In the genomic region with DNA sequence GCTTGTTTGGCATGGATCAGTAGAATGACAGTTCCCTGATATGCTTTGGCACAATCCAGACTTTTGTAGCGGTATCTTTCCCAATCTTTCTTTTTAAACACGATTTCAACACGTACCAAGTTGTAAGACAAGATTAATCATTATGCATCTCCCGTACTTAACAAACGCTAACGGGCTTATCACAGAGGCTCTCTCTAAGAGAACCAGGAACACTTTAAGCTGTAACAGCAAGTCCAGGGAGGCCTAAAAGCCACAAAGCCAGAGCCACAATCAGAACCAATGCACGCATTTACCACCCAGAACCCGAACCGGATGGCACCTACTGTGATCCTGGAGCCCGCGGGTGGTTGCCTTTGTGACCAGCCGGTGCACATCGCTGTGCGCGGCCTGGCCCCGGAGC, we compare ENCODE assay signal across 8 mouse cellular contexts. TPM values are rescaled to one million over a fixed set of nuclear protein-coding genes. Genes with fewer than 3 reads are reported as not detected.
DNase-seq lines count a peak whose midpoint lies in the region; ATAC-seq and TF ChIP-seq lines count a peak whose summit lies in the region.

No protein-coding gene starts in this region.

- DNase-seq in kidney, adult 2 months: peak; percentile 40
- DNase-seq in kidney, adult 9 months: no peak
- DNase-seq in embryonic facial prominence, embryonic 10.5 days (ENCODE audit: low spot score): peak; percentile 31
- DNase-seq in thymus, postnatal 25 days: no peak
- no peak for DNase-seq in B cell, adult 2 months
- no peak for DNase-seq in spleen, postnatal 4 days (ENCODE audit: low spot score in 2 of 2)

- H3K4me2 ChIP-seq in hindbrain, embryonic 12.5 days (replicated peaks): peak overlapping the region; percentile 84
- peak overlapping the region; percentile 84 for H3K4me2 ChIP-seq in midbrain, embryonic 15.5 days

- no peaks in the 10 kb centered on the region for H3K27me3 ChIP-seq in kidney, adult 2 months (replicated peaks; ENCODE audit: control insufficient read depth, insufficient read depth, low read length)
- H3K27me3 ChIP-seq in embryonic facial prominence, embryonic 10.5 days (replicated peaks; ENCODE audit: low read depth, poor library complexity, severe bottlenecking): peaks cover 39% of the 10 kb centered on the region
- peaks cover 29% of the 10 kb centered on the region for H3K27me3 ChIP-seq in hindbrain, embryonic 12.5 days
- peaks cover 8% of the 10 kb centered on the region; the same call in 1 of the 2 replicates for H3K27me3 ChIP-seq in midbrain, embryonic 15.5 days (replicated peaks)

- TF ChIP-seq CTCF in kidney, adult 2 months (conservative IDR thresholded peaks at IDR 0.05; ENCODE audit: insufficient read depth, insufficient read length, low read depth, low read length): no peak

- H3K4me3 ChIP-seq in kidney, adult 2 months (ENCODE audit: insufficient read depth, low read depth, low read length): peak overlapping the region; percentile 69
- peak overlapping the region; percentile 62 for H3K4me3 ChIP-seq in embryonic facial prominence, embryonic 10.5 days
- H3K4me3 ChIP-seq in hindbrain, embryonic 12.5 days: peak overlapping the region; percentile 49
- peak overlapping the region; percentile 50 for H3K4me3 ChIP-seq in midbrain, embryonic 15.5 days

- peaks cover 3% of the 10 kb centered on the region; the same call in 1 of the 2 replicates for H3K4me1 ChIP-seq in kidney, adult 2 months (ENCODE audit: control insufficient read depth, insufficient read depth, low read length)
- peaks cover 6% of the 10 kb centered on the region for H3K4me1 ChIP-seq in embryonic facial prominence, embryonic 10.5 days
- H3K4me1 ChIP-seq in hindbrain, embryonic 12.5 days: peaks cover 4% of the 10 kb centered on the region
- H3K4me1 ChIP-seq in midbrain, embryonic 15.5 days: peaks cover 5% of the 10 kb centered on the region

- no peaks in the 10 kb centered on the region for H3K36me3 ChIP-seq in kidney, adult 2 months (ENCODE audit: control insufficient read depth, insufficient read depth, low read length)
- no peaks in the 10 kb centered on the region for H3K36me3 ChIP-seq in embryonic facial prominence, embryonic 10.5 days (replicated peaks)
- H3K36me3 ChIP-seq in hindbrain, embryonic 12.5 days: no peaks in the 10 kb centered on the region
- no peaks in the 10 kb centered on the region for H3K36me3 ChIP-seq in midbrain, embryonic 15.5 days (replicated peaks)

- 11% methylated on average over 16 of the region's 16 CpGs for WGBS in kidney, adult 2 months
- WGBS in embryonic facial prominence, embryonic 10.5 days: 16% methylated on average over 16 of the region's 16 CpGs
- WGBS in hindbrain, embryonic 12.5 days: 17% methylated on average over 16 of the region's 16 CpGs
- 6% methylated on average over 16 of the region's 16 CpGs for WGBS in midbrain, embryonic 15.5 days

- H3K27ac ChIP-seq in kidney, adult 2 months (ENCODE audit: insufficient read depth, low read depth, low read length): peak overlapping the region; percentile 62
- no peak overlapping the region; the same call in 1 of the 2 replicates for H3K27ac ChIP-seq in embryonic facial prominence, embryonic 10.5 days (replicated peaks)
- no peak overlapping the region for H3K27ac ChIP-seq in hindbrain, embryonic 12.5 days
- H3K27ac ChIP-seq in midbrain, embryonic 15.5 days: no peak overlapping the region

- peak overlapping the region; percentile 60 for H3K9ac ChIP-seq in hindbrain, embryonic 12.5 days
- peak overlapping the region; percentile 46 for H3K9ac ChIP-seq in midbrain, embryonic 15.5 days

- H3K9me3 ChIP-seq in embryonic facial prominence, embryonic 10.5 days: peaks cover 5% of the 10 kb centered on the region; the same call in 1 of the 2 replicates
- H3K9me3 ChIP-seq in hindbrain, embryonic 12.5 days (replicated peaks): peaks cover 1% of the 10 kb centered on the region; the same call in 1 of the 2 replicates
- H3K9me3 ChIP-seq in midbrain, embryonic 15.5 days: no peaks in the 10 kb centered on the region

- TF ChIP-seq POLR2A in kidney, adult 2 months (IDR thresholded peaks at IDR 0.05; ENCODE audit: low read depth, low read length): no peak

- no peak for ATAC-seq in hindbrain, embryonic 12.5 days (ENCODE audit: low FRiP score)
- ATAC-seq in midbrain, embryonic 15.5 days (replicated peaks): no peak

RNA-seq across cellular contexts. Expression of a gene that starts 1.2 kb away (rescaled TPM):
- polyA plus RNA-seq in kidney, adult 2 months (2012; rRNA removed): 30.7 and 37.0 TPM in 2 replicates
- 0.23 and 0.25 TPM in 2 replicates for polyA plus RNA-seq in embryonic facial prominence, embryonic 10.5 days (2016; fragmentation: Nextera tagmentation; extraction: Ambion mirVana)
- 0.34 and 0.61 TPM in 2 replicates for polyA plus RNA-seq in hindbrain, embryonic 12.5 days (2016; fragmentation: Nextera tagmentation; extraction: Ambion mirVana)
- 0.96 and 2.4 TPM in 2 replicates for polyA plus RNA-seq in midbrain, embryonic 15.5 days (2015; fragmentation: Nextera tagmentation; extraction: Ambion mirVana)

RNA-seq across cellular contexts. Expression of a gene that starts 14.4 kb away (rescaled TPM):
- polyA plus RNA-seq in kidney, adult 2 months (2012; rRNA removed): 0.35 TPM in 1 of 2 replicates, not detected in the other
- not detected in 2 replicates for polyA plus RNA-seq in embryonic facial prominence, embryonic 10.5 days (2016; fragmentation: Nextera tagmentation; extraction: Ambion mirVana)
- polyA plus RNA-seq in hindbrain, embryonic 12.5 days (2016; fragmentation: Nextera tagmentation; extraction: Ambion mirVana): not detected in 2 replicates
- polyA plus RNA-seq in midbrain, embryonic 15.5 days (2015; fragmentation: Nextera tagmentation; extraction: Ambion mirVana): not detected in 2 replicates

RNA-seq across cellular contexts. Expression of a gene that starts 15.0 kb away (rescaled TPM):
- 47.8 and 63.5 TPM in 2 replicates for polyA plus RNA-seq in kidney, adult 2 months (2012; rRNA removed)
- polyA plus RNA-seq in embryonic facial prominence, embryonic 10.5 days (2016; fragmentation: Nextera tagmentation; extraction: Ambion mirVana): 0.16 and 0.39 TPM in 2 replicates
- polyA plus RNA-seq in hindbrain, embryonic 12.5 days (2016; fragmentation: Nextera tagmentation; extraction: Ambion mirVana): 0.25 and 0.59 TPM in 2 replicates
- 0.27 and 0.71 TPM in 2 replicates for polyA plus RNA-seq in midbrain, embryonic 15.5 days (2015; fragmentation: Nextera tagmentation; extraction: Ambion mirVana)

RNA-seq across cellular contexts. Expression of a gene that starts 16.0 kb away (rescaled TPM):
- 0.12 and 0.16 TPM in 2 replicates for polyA plus RNA-seq in kidney, adult 2 months (2012; rRNA removed)
- not detected in 2 replicates for polyA plus RNA-seq in embryonic facial prominence, embryonic 10.5 days (2016; fragmentation: Nextera tagmentation; extraction: Ambion mirVana)
- polyA plus RNA-seq in hindbrain, embryonic 12.5 days (2016; fragmentation: Nextera tagmentation; extraction: Ambion mirVana): not detected in 2 replicates
- 0.13 and 0.15 TPM in 2 replicates for polyA plus RNA-seq in midbrain, embryonic 15.5 days (2015; fragmentation: Nextera tagmentation; extraction: Ambion mirVana)

RNA-seq across cellular contexts. Expression of a gene that starts 43.9 kb away (rescaled TPM):
- polyA plus RNA-seq in kidney, adult 2 months (2012; rRNA removed): 67.8 and 73.1 TPM in 2 replicates
- polyA plus RNA-seq in embryonic facial prominence, embryonic 10.5 days (2016; fragmentation: Nextera tagmentation; extraction: Ambion mirVana): 21.5 and 29.6 TPM in 2 replicates
- 60.6 and 70.2 TPM in 2 replicates for polyA plus RNA-seq in hindbrain, embryonic 12.5 days (2016; fragmentation: Nextera tagmentation; extraction: Ambion mirVana)
- 69.7 and 83.0 TPM in 2 replicates for polyA plus RNA-seq in midbrain, embryonic 15.5 days (2015; fragmentation: Nextera tagmentation; extraction: Ambion mirVana)

Comparison
In these comparisons a context has a peak if more than half of its experiments do, and no peak if none do; other contexts are left out.
1. DNase-seq: peak in kidney, adult 2 months (single experiment) and embryonic facial prominence, embryonic 10.5 days (single experiment); none in kidney, adult 9 months (single experiment), thymus, postnatal 25 days (single experiment), B cell, adult 2 months (0 of 2) and spleen, postnatal 4 days (0 of 2).
2. RNA of a gene that starts 15.0 kb away (polyA plus RNA-seq): 47.8 to 63.5 TPM in kidney, adult 2 months; 0.27 to 0.71 TPM in midbrain, embryonic 15.5 days, 0.25 to 0.59 TPM in hindbrain, embryonic 12.5 days and 0.16 to 0.39 TPM in embryonic facial prominence, embryonic 10.5 days; every median in the first group is over 10 times any median in the second.
3. Peak in every context shown above with its lines, with median percentiles within 50 percentile points of each other: H3K4me3 ChIP-seq.